Mouse (Mus musculus) intestine, postnatal 0 days (tissue): ENCODE data around the gene Fance. TPM values are rescaled to one million over a fixed set of nuclear protein-coding genes. Genes with fewer than 3 reads are reported as not detected.

Experiments
- ATAC-seq: fragments of 200-750 bp; cut with Nextera tagmentation; 2 replicates; pipeline ENCODE4 v1.8.0; 2017; ENCODE audit warnings: mild to moderate bottlenecking, moderate TSS enrichment, moderate library complexity
- H3K27ac ChIP-seq: fragments of 300-500 bp; sonication (generic); 2 replicates; pipeline ENCODE4 v1.5.1; 2014; ENCODE audit warnings: mild to moderate bottlenecking, low read depth, low read length, moderate library complexity
- H3K27me3 ChIP-seq: fragments of 300-500 bp; sonication (generic); replicated peaks from 2 replicates; pipeline ENCODE4 v1.6.1; 2014; ENCODE audit warnings: low read length, mixed read lengths; ENCODE audit not compliant: control insufficient read depth, insufficient read depth
- H3K36me3 ChIP-seq: fragments of 300-500 bp; sonication (generic); 2 replicates; pipeline ENCODE4 v1.6.1; 2014; ENCODE audit warnings: mild to moderate bottlenecking, moderate library complexity; ENCODE audit not compliant: control insufficient read depth, insufficient read depth
- H3K4me1 ChIP-seq: fragments of 300-500 bp; sonication (generic); replicated peaks from 2 replicates; pipeline ENCODE4 v1.6.1; 2014; ENCODE audit warnings: antibody characterized with exemption, low read length, mixed read lengths; ENCODE audit not compliant: control insufficient read depth, insufficient read depth
- H3K4me2 ChIP-seq: fragments of 300-500 bp; sonication (generic); replicated peaks from 2 replicates; pipeline ENCODE4 v1.6.1; 2014; ENCODE audit warnings: low read depth, mild to moderate bottlenecking, moderate library complexity
- H3K4me3 ChIP-seq: fragments of 300-500 bp; sonication (generic); 2 replicates; pipeline ENCODE4 v1.5.1; 2014; ENCODE audit warnings: low read depth, low read length
- H3K9ac ChIP-seq: fragments of 300-500 bp; sonication (generic); 2 replicates; pipeline ENCODE4 v1.6.1; 2014; ENCODE audit warnings: mild to moderate bottlenecking, low read depth, low read length
- H3K9me3 ChIP-seq: fragments of 300-500 bp; sonication (generic); 2 replicates; pipeline ENCODE4 v1.6.1; 2016; ENCODE audit warnings: mixed run types; ENCODE audit not compliant: control insufficient read depth
- CTCF ChIP-seq: sonication (generic); IDR thresholded peaks from 2 replicates; pipeline ENCODE4 v1.5.1; 2016; ENCODE audit warnings: low read depth, mild to moderate bottlenecking, control low read depth, antibody characterized with exemption, moderate library complexity
- WGBS: fragments of 180-500 bp; shearing (Covaris S2); extraction: QIAGEN DNeasy Blood & Tissue Kit; methylation state at CpG from one replicate; pipeline ENCODE4 v1.1.7; 2014; 5-methylcytosine and 5-hydroxymethylcytosine counted together
- polyA plus RNA-seq: library from polyadenylated mRNA; unstranded; fragments of >200 nt; fragmentation: Nextera tagmentation; extraction: Ambion mirVana; gene quantifications from 2 replicates; pipeline ENCODE4 v1.2.1, GENCODE M21; 2015

Fance gene
- 10.3 and 11.0 TPM in 2 replicates for polyA plus RNA-seq

- H3K9ac ChIP-seq: peak within 1 kb of the TSS; percentile 65
Measured at GRCm38 (mm10) chr17:28313212-28313879, at the start of gene Fance. Gene Fance (plus strand): TSS chr17:28313519.

GRCm38 (mm10) chr17:28267251-28267650, 46.1 kb upstream of the Fance start:
- ATAC-seq: no peak

More at GRCm38 (mm10) chr17:28313212-28313879, at the start of gene Fance:
- no peak; the same call in 1 of the 2 replicates for TF ChIP-seq CTCF
- Histone ChIP-seq H3K4me1 (no peaks in the 10 kb centered on the region; the same call in 1 of the 2 replicates), H3K27me3 (no peaks in the 10 kb centered on the region), H3K36me3 (peaks cover 5% of the 10 kb centered on the region; the same call in 1 of the 2 replicates), H3K9me3 (no peaks in the 10 kb centered on the region), H3K4me3 (peak within 1 kb of the TSS; percentile 69), H3K27ac (peak within 1 kb of the TSS; percentile 91), H3K4me2 (peak within 1 kb of the TSS; percentile 85)
- WGBS: under 1% methylated on average over 67 of the region's 69 CpGs
- peak; percentile 99 for ATAC-seq

GRCm38 (mm10) chr17:28270165-28270564, 43.2 kb upstream of the Fance start:
- ATAC-seq: peak; percentile 40
- WGBS: 19% methylated on average over 13 of the region's 13 CpGs

More at GRCm38 (mm10) chr17:28267251-28267650, 46.1 kb upstream of the Fance start:
- Histone ChIP-seq H3K27me3 (no peaks in the 10 kb centered on the region), H3K27ac (no peak overlapping the region), H3K9ac (no peak overlapping the region), H3K4me3 (no peak overlapping the region), H3K4me2 (no peak overlapping the region), H3K9me3 (no peaks in the 10 kb centered on the region), H3K4me1 (0 out of 2 replicates have a peak, but pooled peaks cover 3% of the 10 kb centered on the region), H3K36me3 (no peaks in the 10 kb centered on the region)
- WGBS: 80% methylated on average over 5 of the region's 5 CpGs
- TF ChIP-seq CTCF: no peak

GRCm38 (mm10) chr17:28271537-28272266, 41.6 kb upstream of the Fance start:
- peak; percentile 82 for ATAC-seq
- TF ChIP-seq CTCF: no peak
- Histone ChIP-seq H3K36me3 (no peaks in the 10 kb centered on the region; the same call in 1 of the 2 replicates), H3K4me1 (0 out of 2 replicates have a peak, but pooled peaks cover 3% of the 10 kb centered on the region), H3K27me3 (no peaks in the 10 kb centered on the region), H3K4me2 (peak overlapping the region; percentile 43), H3K9me3 (no peaks in the 10 kb centered on the region), H3K4me3 (peak overlapping the region; percentile 13; the same call in 1 of the 2 replicates), H3K9ac (no peak overlapping the region; the same call in 1 of the 2 replicates), H3K27ac (peak overlapping the region; percentile 87)
- 48% methylated on average over 12 of the region's 12 CpGs for WGBS

More at GRCm38 (mm10) chr17:28270165-28270564, 43.2 kb upstream of the Fance start:
- no peaks in the 10 kb centered on the region for H3K9me3 ChIP-seq
- 0 out of 2 replicates have a peak, but pooled peaks cover 3% of the 10 kb centered on the region for H3K4me1 ChIP-seq
- no peak overlapping the region; the same call in 1 of the 2 replicates for H3K9ac ChIP-seq
- H3K36me3 ChIP-seq: no peaks in the 10 kb centered on the region
- H3K27ac ChIP-seq: peak overlapping the region; percentile 35; the same call in 1 of the 2 replicates
- TF ChIP-seq CTCF: no peak
- H3K27me3 ChIP-seq: no peaks in the 10 kb centered on the region
- H3K4me3 ChIP-seq: no peak overlapping the region
- no peak overlapping the region for H3K4me2 ChIP-seq

GRCm38 (mm10) chr17:28272281-28272680, 41.0 kb upstream of the Fance start:
- 43% methylated on average over 9 of the region's 9 CpGs for WGBS
- peak overlapping the region; percentile 43 for H3K4me2 ChIP-seq

More at GRCm38 (mm10) chr17:28272281-28272680, 41.0 kb upstream of the Fance start:
- TF ChIP-seq CTCF: no peak
- Histone ChIP-seq H3K9ac (0 out of 2 replicates have a peak overlapping the region, but pooled peaks have one; percentile 1), H3K36me3 (no peaks in the 10 kb centered on the region; the same call in 1 of the 2 replicates), H3K27me3 (no peaks in the 10 kb centered on the region), H3K27ac (peak overlapping the region; percentile 87), H3K4me1 (0 out of 2 replicates have a peak, but pooled peaks cover 3% of the 10 kb centered on the region), H3K9me3 (no peaks in the 10 kb centered on the region), H3K4me3 (peak overlapping the region; percentile 13; the same call in 1 of the 2 replicates)
- no peak for ATAC-seq
